Mouse (Mus musculus): ENCODE data around the gene Gnat2. TPM values are rescaled to one million over a fixed set of nuclear protein-coding genes. Genes with fewer than 3 reads are reported as not detected.

The Gnat2 gene
- polyA plus RNA-seq, 1 experiment: 0.90 TPM

DNA sequence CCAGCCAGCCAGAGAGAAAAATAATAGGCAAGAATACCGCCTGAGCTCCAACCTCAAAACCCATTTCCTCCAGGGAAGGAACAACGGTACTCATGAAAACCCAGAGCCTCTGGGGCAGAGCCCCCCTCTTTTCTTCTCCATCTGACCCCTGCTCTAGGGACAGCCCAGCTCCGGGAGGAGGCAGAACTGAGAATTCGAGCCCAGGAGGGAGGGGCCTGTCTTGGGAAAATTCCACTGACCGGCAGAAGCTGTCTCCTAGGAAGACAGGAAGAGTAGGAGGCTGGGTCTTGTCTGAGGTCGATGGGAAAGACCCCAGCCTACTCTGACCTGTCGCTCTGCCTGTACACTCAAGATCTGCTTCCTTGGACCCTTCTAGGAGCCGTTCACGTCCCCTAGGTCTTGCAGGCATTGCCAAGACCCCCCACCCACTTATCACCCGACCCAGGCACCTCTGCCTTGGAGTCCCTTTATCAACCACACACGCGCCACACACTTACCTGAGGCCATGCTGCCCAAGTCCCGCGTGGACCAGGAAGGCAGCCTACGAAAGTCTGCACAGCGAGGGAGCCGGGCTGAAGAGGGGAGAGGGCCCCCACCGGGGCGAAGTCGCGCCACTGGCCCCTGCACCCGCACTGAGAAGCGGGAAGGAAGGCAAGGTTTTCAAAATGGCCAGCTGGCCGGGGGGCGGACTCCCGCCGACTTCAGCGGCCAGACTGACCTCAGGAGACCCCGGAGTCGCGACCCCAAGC is 6.7 kb upstream of the Gnat2 start:
- Histone ChIP-seq H3K79me2 (ENCODE audit: control insufficient read depth, insufficient read depth) (peaks cover 35% of the 10 kb centered on the region), H3K27me3 (ENCODE audit: control insufficient read depth, insufficient read depth, insufficient read length) (no peaks in the 10 kb centered on the region), H3K4me2 (ENCODE audit: low read depth) (peak overlapping the region; percentile 74), H3K36me3 (ENCODE audit: control insufficient read depth, insufficient read depth) (no peaks in the 10 kb centered on the region), H3ac (ENCODE audit: control insufficient read depth, insufficient read length) (peak overlapping the region; percentile 16), H3K4me3 (peak overlapping the region; percentile 89)
- TF ChIP-seq TCF3 (IDR thresholded peaks at IDR 0.05; ENCODE audit: insufficient read length, low read depth) (no peak), POLR2AphosphoS2 (IDR thresholded peaks at IDR 0.05; ENCODE audit: insufficient read length, low read depth) (peak; percentile 57), TCF12 (IDR thresholded peaks at IDR 0.05; ENCODE audit: insufficient read depth, poor library complexity, severe bottlenecking) (no peak), MYOG (IDR thresholded peaks at IDR 0.05; ENCODE audit: control insufficient read depth in 1 of 3, insufficient read depth in 1 of 3, insufficient read length in 2 of 3, low read depth in 2 of 3) (no peak), SRF (IDR thresholded peaks at IDR 0.05; ENCODE audit: control insufficient read depth, insufficient read length, low read depth) (peak; percentile 6), MYOD1 (IDR thresholded peaks at IDR 0.05; ENCODE audit: control insufficient read depth in 1 of 3, insufficient read length in 2 of 3, low read depth in 2 of 3) (no peak), POLR2A (IDR thresholded peaks at IDR 0.05; ENCODE audit: insufficient read length, low read depth) (peak; percentile 61), E2F4 (IDR thresholded peaks at IDR 0.05; ENCODE audit: insufficient read depth) (no peak)

DNA sequence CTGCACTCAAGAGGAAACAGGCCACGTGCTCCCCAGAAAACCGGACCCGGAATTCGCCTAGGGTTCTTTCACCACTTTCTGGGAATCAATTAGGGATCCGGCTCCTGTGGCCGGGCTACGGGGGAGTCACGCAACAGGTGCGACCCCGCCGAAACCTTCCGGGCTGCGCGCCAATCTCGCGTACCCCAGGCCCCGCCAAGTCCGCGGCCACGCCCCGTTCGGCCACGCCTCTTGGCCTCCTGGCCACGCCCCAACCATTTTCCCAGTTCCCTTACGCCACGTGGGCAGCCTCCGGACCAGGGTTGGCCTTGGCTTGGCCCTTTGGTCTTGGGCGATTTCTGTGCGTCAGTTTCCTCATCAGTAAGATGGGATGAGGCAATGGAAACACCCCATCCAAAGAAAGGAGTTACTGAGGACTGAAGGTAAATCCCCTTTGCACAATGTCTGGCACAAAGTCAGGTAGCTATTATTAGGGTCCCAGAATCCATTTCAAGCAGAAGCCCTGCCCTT is 6.1 kb upstream of the Gnat2 start, which contains the start of gene Ampd2:
Gene Ampd2 (minus strand): TSS at position 182 of the 510 bp plus-strand sequence.
- Histone ChIP-seq H3ac (ENCODE audit: control insufficient read depth, insufficient read length) (peak within 1 kb of the TSS; percentile 16), H3K79me2 (ENCODE audit: control insufficient read depth, insufficient read depth) (peaks cover 35% of the 10 kb centered on the region), H3K27me3 (ENCODE audit: control insufficient read depth, insufficient read depth, insufficient read length) (no peaks in the 10 kb centered on the region), H3K36me3 (ENCODE audit: control insufficient read depth, insufficient read depth) (no peaks in the 10 kb centered on the region), H3K4me2 (ENCODE audit: low read depth) (peak within 1 kb of the TSS; percentile 74), H3K4me3 (peak within 1 kb of the TSS; percentile 89)
- TF ChIP-seq MYOG (IDR thresholded peaks at IDR 0.05; ENCODE audit: control insufficient read depth in 1 of 3, insufficient read depth in 1 of 3, insufficient read length in 2 of 3, low read depth in 2 of 3) (peak in 2 of 3 experiments; percentile 32 to 62), CEBPB (IDR thresholded peaks at IDR 0.05; ENCODE audit: insufficient read depth, poor library complexity, severe bottlenecking) (0 out of 2 replicates have a peak, but pooled peaks have one; percentile 27), POLR2A (IDR thresholded peaks at IDR 0.05; ENCODE audit: insufficient read length, low read depth) (peak; percentile 65), MYOD1 (IDR thresholded peaks at IDR 0.05; ENCODE audit: control insufficient read depth in 1 of 3, insufficient read length in 2 of 3, low read depth in 2 of 3) (peak in 2 of 3 experiments; percentile 61 to 86), E2F4 (IDR thresholded peaks at IDR 0.05; ENCODE audit: insufficient read depth) (no peak), USF1 (IDR thresholded peaks at IDR 0.05; ENCODE audit: low read depth) (peak; percentile 86), POLR2AphosphoS2 (IDR thresholded peaks at IDR 0.05; ENCODE audit: insufficient read length, low read depth) (peak; percentile 59), TCF3 (IDR thresholded peaks at IDR 0.05; ENCODE audit: insufficient read length, low read depth) (no peak), MAX (IDR thresholded peaks at IDR 0.05; ENCODE audit: low read depth) (peak; percentile 76), TCF12 (IDR thresholded peaks at IDR 0.05; ENCODE audit: insufficient read depth, poor library complexity, severe bottlenecking) (no peak)

DNA sequence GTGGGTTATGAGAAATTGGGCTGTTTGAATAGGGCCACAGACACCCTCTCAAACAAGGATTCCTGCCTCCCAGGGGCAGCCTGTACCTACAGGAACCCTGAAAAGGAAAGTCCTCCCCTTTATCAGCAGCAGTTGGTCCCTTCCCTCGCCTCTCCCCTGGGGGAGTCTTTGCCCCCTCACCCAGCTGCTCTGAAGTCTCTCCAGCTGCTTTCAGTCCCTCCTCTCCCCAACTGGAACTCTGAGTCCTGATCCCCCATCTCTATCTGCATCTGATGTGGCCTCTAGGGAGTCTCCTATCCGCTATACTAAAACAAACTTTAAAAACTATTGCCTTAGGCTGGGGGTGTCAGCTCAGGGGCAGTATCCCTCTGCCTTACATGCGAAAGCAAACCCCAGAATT is 5.3 kb upstream of the Gnat2 start:
- peak overlapping the region; percentile 74 for H3K4me2 ChIP-seq (ENCODE audit: low read depth)
- H3K36me3 ChIP-seq (ENCODE audit: control insufficient read depth, insufficient read depth): no peaks in the 10 kb centered on the region
- peaks cover 28% of the 10 kb centered on the region for H3K79me2 ChIP-seq (ENCODE audit: control insufficient read depth, insufficient read depth)
- no peak for TF ChIP-seq MAX (IDR thresholded peaks at IDR 0.05; ENCODE audit: low read depth)
- no peak for TF ChIP-seq REST (IDR thresholded peaks at IDR 0.05; ENCODE audit: insufficient read depth, insufficient read length)
- no peak overlapping the region for H3ac ChIP-seq (ENCODE audit: control insufficient read depth, insufficient read length)
- peak overlapping the region; percentile 89 for H3K4me3 ChIP-seq
- no peaks in the 10 kb centered on the region for H3K27me3 ChIP-seq (ENCODE audit: control insufficient read depth, insufficient read depth, insufficient read length)

DNA sequence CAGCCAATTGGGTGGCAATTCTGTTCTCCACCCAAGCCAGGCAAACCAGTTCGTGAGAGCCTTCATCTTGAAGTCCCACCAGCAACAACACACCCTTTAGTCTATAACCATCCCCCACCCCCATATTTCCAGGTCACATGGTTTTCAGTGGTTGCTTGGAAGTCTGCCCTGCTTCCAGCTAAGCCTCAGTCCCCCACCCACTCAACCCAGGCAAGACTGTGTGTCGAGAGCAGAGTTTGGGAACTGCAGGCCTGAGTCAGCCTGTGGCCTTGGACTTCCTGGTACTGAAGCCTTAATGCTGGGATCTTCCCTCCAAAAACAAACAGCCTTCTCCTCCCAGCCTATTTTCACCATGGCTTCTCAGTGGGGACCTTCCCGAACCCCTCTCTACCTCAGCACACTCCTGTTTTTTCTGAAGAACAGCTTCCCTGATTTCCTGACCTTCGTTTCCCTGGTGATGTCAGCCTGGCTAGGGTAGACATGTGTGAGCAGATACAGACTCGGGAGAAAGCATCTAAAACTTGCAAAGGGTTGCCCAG is 3.7 kb upstream of the Gnat2 start:
- H3K4me3 ChIP-seq: no peak overlapping the region
- TF ChIP-seq MYOD1 (IDR thresholded peaks at IDR 0.05; ENCODE audit: control insufficient read depth in 1 of 3, insufficient read length in 2 of 3, low read depth in 2 of 3): no peak
- TF ChIP-seq REST (IDR thresholded peaks at IDR 0.05; ENCODE audit: insufficient read depth, insufficient read length): no peak
- TF ChIP-seq TCF12 (IDR thresholded peaks at IDR 0.05; ENCODE audit: insufficient read depth, poor library complexity, severe bottlenecking): no peak
- no peak for TF ChIP-seq E2F4 (IDR thresholded peaks at IDR 0.05; ENCODE audit: insufficient read depth)
- no peak for TF ChIP-seq POLR2A (IDR thresholded peaks at IDR 0.05; ENCODE audit: insufficient read length, low read depth)
- no peak for TF ChIP-seq POLR2AphosphoS2 (IDR thresholded peaks at IDR 0.05; ENCODE audit: insufficient read length, low read depth)
- no peak for TF ChIP-seq SRF (IDR thresholded peaks at IDR 0.05; ENCODE audit: control insufficient read depth, insufficient read length, low read depth)
- no peak for TF ChIP-seq MYOG (IDR thresholded peaks at IDR 0.05; ENCODE audit: control insufficient read depth in 1 of 3, insufficient read depth in 1 of 3, insufficient read length in 2 of 3, low read depth in 2 of 3)
- TF ChIP-seq MAX (IDR thresholded peaks at IDR 0.05; ENCODE audit: low read depth): no peak
- no peak for TF ChIP-seq CEBPB (IDR thresholded peaks at IDR 0.05; ENCODE audit: insufficient read depth, poor library complexity, severe bottlenecking)
- TF ChIP-seq TCF3 (IDR thresholded peaks at IDR 0.05; ENCODE audit: insufficient read length, low read depth): no peak
- no peak for TF ChIP-seq USF1 (IDR thresholded peaks at IDR 0.05; ENCODE audit: low read depth)
- H3K36me3 ChIP-seq (ENCODE audit: control insufficient read depth, insufficient read depth): no peaks in the 10 kb centered on the region
- H3K4me2 ChIP-seq (ENCODE audit: low read depth): no peak overlapping the region
- H3ac ChIP-seq (ENCODE audit: control insufficient read depth, insufficient read length): no peak overlapping the region
- H3K79me2 ChIP-seq (ENCODE audit: control insufficient read depth, insufficient read depth): peaks cover 12% of the 10 kb centered on the region
- H3K27me3 ChIP-seq (ENCODE audit: control insufficient read depth, insufficient read depth, insufficient read length): no peaks in the 10 kb centered on the region

Data from myocyte (in vitro differentiated cells).